Mouse (Mus musculus) liver, embryonic 14.5 days (tissue): ENCODE data around the gene Spata5.

ENCODE experiments used
- CTCF ChIP-seq: IDR thresholded peaks from 2 replicates; pipeline ENCODE4 v1.5.1; 2016; ENCODE audit warnings: antibody characterized with exemption, low read depth, control low read depth
- EP300 ChIP-seq: IDR thresholded peaks from 2 replicates; pipeline ENCODE4 v1.6.1; 2016; ENCODE audit warnings: antibody characterized with exemption, low read depth

DNA sequence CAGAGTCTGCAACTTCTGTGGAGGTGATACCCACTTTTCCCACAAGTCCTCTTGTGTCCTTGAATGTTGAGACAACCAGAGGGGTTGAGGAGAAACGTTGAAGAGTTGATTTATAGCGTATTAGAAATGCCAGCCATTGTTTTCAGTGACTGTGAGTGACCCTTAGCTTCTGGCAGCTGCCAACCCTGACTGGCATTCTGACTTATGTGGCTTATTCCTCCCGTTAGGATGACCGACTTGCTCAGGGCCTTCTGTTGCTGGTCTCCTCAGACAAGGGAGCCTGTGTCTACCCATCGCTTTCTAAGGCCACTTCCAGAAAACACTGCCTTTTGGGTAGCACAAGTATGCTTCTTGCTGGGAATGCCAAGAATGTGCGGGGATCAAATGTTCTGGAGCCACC, 38.2 kb upstream of the Spata5 start:
- no peak for TF ChIP-seq CTCF
- no peak for TF ChIP-seq EP300
